Mouse (Mus musculus): ENCODE results near the gene Gm20388. TPM values are rescaled to one million over a fixed set of nuclear protein-coding genes. Genes with fewer than 3 reads are reported as not detected.

Gene Gm20388
- polyA plus RNA-seq, 1 experiment, result not detected

DNA sequence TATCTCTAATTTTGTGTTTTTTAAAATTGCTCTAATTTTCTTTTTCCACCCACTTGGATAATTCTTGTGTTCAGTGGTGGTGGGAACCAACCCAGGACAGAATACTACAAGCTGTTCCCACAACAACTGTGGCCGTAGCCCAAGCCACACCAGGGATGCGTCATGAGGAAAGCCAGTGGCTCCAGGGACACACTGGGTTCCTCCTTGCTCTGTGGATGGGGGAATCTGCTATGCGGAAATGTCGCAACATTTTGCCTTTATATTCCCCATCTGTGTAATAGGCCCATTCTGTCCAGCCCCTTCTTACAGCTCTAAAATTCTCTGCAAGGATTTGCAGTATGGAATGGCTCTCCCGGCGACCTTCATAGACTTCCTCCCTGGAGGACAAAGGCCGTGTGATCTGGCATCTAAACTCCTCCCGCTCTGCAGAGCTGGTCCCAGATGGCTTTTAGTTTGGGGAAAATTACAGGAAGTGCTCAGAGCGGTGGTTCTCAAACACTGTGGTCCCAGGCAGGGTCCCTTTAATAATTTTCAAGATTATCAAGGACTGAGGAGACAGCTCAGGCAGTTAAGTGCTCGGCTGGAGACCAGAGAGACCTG lies 1270.7 kb downstream of the Gm20388 start:
- WGBS, result 78% methylated on average over 10 of the region's 10 CpGs
- H3K27ac ChIP-seq (ENCODE audit: insufficient read depth, low read depth, low read length), result no peak overlapping the region

GRCm38 (mm10) chr8:121187491-121188364 lies 1277.1 kb downstream of the Gm20388 start:
- 59% methylated on average over 15 of the region's 15 CpGs for WGBS
- Histone ChIP-seq H3K4me1 (ENCODE audit: control insufficient read depth, insufficient read depth, low read length) (no peaks in the 10 kb centered on the region), H3K27ac (ENCODE audit: insufficient read depth, low read depth, low read length) (no peak overlapping the region), H3K4me3 (ENCODE audit: insufficient read depth, low read depth, low read length) (no peak overlapping the region)
- no peak for TF ChIP-seq POLR2A (IDR thresholded peaks at IDR 0.05; ENCODE audit: insufficient read depth, low read depth, low read length)
- TF ChIP-seq CTCF (IDR thresholded peaks at IDR 0.05; ENCODE audit: insufficient read depth, low read depth, low read length), result no peak

More for the DNA sequence above, 1270.7 kb downstream of the Gm20388 start:
- Histone ChIP-seq H3K4me1 (ENCODE audit: control insufficient read depth, insufficient read depth, low read length) (no peaks in the 10 kb centered on the region), H3K4me3 (ENCODE audit: insufficient read depth, low read depth, low read length) (no peak overlapping the region)
- TF ChIP-seq CTCF (IDR thresholded peaks at IDR 0.05; ENCODE audit: insufficient read depth, low read depth, low read length) (no peak), POLR2A (IDR thresholded peaks at IDR 0.05; ENCODE audit: insufficient read depth, low read depth, low read length) (no peak)

DNA sequence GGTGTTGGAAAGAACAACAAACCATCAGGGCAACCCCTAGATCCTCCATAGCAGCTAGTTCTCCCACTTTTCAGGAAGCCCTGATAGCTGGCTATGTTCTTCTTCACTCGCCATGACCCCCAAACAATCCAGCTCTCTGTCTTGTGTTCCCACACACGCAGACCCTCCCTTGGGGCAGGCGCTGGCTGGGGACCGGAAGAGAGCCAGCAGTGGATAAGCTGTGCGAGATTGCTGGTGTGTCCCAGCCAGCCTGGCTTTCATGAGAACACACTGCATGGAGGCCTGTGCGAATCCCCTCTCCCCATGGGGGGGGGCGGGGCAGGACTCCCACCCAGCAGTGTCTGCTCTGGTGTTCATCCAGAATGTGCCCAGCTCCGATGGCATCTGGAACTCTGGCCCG lies 1278.4 kb downstream of the Gm20388 start:
- no peak overlapping the region for H3K4me3 ChIP-seq (ENCODE audit: insufficient read depth, low read depth, low read length)
- H3K27ac ChIP-seq (ENCODE audit: insufficient read depth, low read depth, low read length), result no peak overlapping the region
- 64% methylated on average over 9 of the region's 9 CpGs for WGBS
- H3K4me1 ChIP-seq (ENCODE audit: control insufficient read depth, insufficient read depth, low read length), result no peaks in the 10 kb centered on the region
- TF ChIP-seq CTCF (IDR thresholded peaks at IDR 0.05; ENCODE audit: insufficient read depth, low read depth, low read length) (no peak), POLR2A (IDR thresholded peaks at IDR 0.05; ENCODE audit: insufficient read depth, low read depth, low read length) (no peak)

DNA sequence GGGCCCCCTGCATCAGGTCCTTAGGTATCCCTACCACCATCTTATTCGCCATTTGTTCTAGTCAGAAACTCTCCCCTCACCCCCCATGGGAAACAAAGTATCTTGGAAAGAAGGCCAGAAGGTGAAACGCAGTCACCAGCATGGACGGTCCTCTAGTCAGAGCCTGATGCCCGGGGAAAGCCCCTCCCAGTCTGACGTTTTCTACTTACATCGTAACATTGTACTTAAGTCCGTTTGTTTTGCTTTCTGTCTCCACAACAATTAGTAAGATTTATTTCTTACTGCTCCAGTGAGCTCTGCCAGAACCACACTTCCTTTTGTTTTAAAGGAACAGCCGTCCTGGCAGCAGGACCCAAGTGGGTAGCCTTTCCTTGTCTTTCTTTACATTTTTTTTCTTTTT lies 1281.8 kb downstream of the Gm20388 start:
- no peak overlapping the region for H3K4me3 ChIP-seq (ENCODE audit: insufficient read depth, low read depth, low read length)
- H3K27ac ChIP-seq (ENCODE audit: insufficient read depth, low read depth, low read length), result no peak overlapping the region
- H3K4me1 ChIP-seq (ENCODE audit: control insufficient read depth, insufficient read depth, low read length), result no peaks in the 10 kb centered on the region; the same call in 1 of the 2 replicates
- no peak for TF ChIP-seq CTCF (IDR thresholded peaks at IDR 0.05; ENCODE audit: insufficient read depth, low read depth, low read length)
- no peak for TF ChIP-seq POLR2A (IDR thresholded peaks at IDR 0.05; ENCODE audit: insufficient read depth, low read depth, low read length)
- WGBS, result 54% methylated on average over 8 of the region's 8 CpGs

DNA sequence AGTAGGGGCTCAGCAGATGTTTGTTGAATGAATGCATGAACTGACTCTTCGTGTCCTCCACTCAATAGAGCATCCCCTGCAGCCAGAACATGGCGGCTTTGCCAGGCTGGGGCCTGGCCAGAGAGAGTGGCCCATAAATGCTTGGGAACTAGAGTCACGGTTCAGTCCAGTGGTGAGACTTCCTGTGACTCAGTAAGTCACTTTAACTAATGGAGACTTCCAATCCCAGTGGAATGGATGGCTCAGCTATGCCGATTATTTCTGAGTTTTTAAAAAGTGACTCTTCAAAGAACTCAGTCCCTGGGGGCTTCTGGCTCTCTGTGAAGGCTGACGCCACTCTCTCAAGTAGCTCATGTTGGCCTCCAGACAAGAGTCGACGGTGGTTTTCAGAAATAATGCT lies 1285.3 kb downstream of the Gm20388 start:
- Histone ChIP-seq H3K4me1 (ENCODE audit: control insufficient read depth, insufficient read depth, low read length) (no peaks in the 10 kb centered on the region; the same call in 1 of the 2 replicates), H3K4me3 (ENCODE audit: insufficient read depth, low read depth, low read length) (no peak overlapping the region), H3K27ac (ENCODE audit: insufficient read depth, low read depth, low read length) (no peak overlapping the region)
- WGBS, result 91% methylated on average over 7 of the region's 7 CpGs
- TF ChIP-seq CTCF (IDR thresholded peaks at IDR 0.05; ENCODE audit: insufficient read depth, low read depth, low read length) (no peak), POLR2A (IDR thresholded peaks at IDR 0.05; ENCODE audit: insufficient read depth, low read depth, low read length) (no peak)

DNA sequence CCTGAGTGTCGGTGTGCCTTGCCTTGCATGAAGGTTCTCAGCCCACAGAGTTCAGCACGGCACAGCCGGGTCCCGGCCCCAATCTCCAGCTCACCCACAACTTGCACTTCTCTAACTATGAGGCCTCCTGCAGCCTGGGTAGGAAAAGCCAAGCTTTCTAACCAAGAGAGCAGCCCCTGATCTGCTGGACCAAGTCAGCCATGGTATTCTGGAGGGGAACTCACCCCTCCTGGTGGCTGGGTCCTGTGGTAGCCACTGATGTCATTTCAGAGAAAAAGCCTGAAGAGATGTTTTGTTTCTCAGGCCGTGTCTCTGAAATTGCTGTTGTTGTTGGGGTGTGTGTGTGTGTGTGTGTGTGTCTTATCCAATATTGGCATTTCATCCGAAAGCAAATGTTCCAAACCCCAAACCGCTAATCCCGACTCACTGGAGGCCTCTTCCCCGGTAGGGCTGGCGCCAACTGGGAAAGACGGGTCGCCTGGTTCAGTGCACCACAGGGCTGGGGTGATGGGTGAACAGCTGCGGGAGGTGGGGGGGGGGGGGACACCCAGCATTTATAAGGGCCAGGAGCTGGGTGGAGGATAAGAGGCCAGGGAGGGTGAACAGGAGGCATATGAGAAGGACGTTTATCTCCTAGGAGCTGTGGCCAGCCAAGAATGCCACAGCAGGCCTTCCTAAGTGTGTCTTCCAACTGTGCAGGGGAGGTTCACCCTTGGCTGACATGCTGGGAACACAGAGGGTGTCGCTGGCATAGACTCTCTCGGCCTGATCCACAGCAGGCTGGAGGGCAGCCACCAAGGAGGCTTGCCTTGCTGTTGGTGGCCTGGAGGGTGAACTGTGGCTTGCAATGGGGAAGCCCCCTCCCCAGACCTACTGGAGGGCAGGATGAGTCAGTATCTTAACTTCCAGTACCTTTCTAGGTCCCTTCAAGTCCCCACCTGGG lies 1286.4 kb downstream of the Gm20388 start:
- H3K4me3 ChIP-seq (ENCODE audit: insufficient read depth, low read depth, low read length), result no peak overlapping the region
- 76% methylated on average over 16 of the region's 16 CpGs for WGBS
- no peak overlapping the region for H3K27ac ChIP-seq (ENCODE audit: insufficient read depth, low read depth, low read length)
- no peaks in the 10 kb centered on the region; the same call in 1 of the 2 replicates for H3K4me1 ChIP-seq (ENCODE audit: control insufficient read depth, insufficient read depth, low read length)
- no peak for TF ChIP-seq POLR2A (IDR thresholded peaks at IDR 0.05; ENCODE audit: insufficient read depth, low read depth, low read length)
- no peak for TF ChIP-seq CTCF (IDR thresholded peaks at IDR 0.05; ENCODE audit: insufficient read depth, low read depth, low read length)

DNA sequence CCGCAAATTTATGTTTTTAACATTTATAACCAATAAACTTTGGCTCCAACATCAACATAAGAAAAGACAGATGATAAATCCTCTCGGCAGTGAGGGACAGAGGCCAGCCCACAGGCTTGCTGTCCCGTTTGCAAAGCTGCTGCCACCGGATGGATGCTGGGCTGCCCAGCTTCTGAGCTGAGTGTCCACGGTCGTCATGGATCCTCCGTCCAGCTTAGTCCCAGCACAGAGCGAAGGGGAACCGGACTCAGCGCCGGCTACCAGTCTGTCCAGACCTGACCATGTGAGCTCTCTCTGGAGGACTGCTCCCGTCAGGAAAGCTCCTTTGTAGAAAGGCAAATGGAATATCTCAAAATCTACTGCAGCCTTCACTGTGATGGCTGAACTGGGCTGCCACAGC lies 1289.4 kb downstream of the Gm20388 start:
- Histone ChIP-seq H3K4me3 (ENCODE audit: insufficient read depth, low read depth, low read length) (no peak overlapping the region), H3K4me1 (ENCODE audit: control insufficient read depth, insufficient read depth, low read length) (no peaks in the 10 kb centered on the region; the same call in 1 of the 2 replicates), H3K27ac (ENCODE audit: insufficient read depth, low read depth, low read length) (no peak overlapping the region)
- no peak for TF ChIP-seq CTCF (IDR thresholded peaks at IDR 0.05; ENCODE audit: insufficient read depth, low read depth, low read length)
- TF ChIP-seq POLR2A (IDR thresholded peaks at IDR 0.05; ENCODE audit: insufficient read depth, low read depth, low read length), result no peak
- 71% methylated on average over 12 of the region's 12 CpGs for WGBS

- TF ChIP-seq CTCF (IDR thresholded peaks at IDR 0.05; ENCODE audit: insufficient read depth, low read depth, low read length) (no peak), POLR2A (IDR thresholded peaks at IDR 0.05; ENCODE audit: insufficient read depth, low read depth, low read length) (no peak)
- no peaks in the 10 kb centered on the region; the same call in 1 of the 2 replicates for H3K4me1 ChIP-seq (ENCODE audit: control insufficient read depth, insufficient read depth, low read length)
- H3K27ac ChIP-seq (ENCODE audit: insufficient read depth, low read depth, low read length), result no peak overlapping the region
- WGBS, result 87% methylated on average over 3 of the region's 3 CpGs
- no peak overlapping the region for H3K4me3 ChIP-seq (ENCODE audit: insufficient read depth, low read depth, low read length)
Measured at GRCm38 (mm10) chr8:121200979-121201378, 1290.3 kb downstream of the Gm20388 start.

Measured in olfactory bulb, adult 2 months (tissue).